Mouse (Mus musculus) CH12.LX (cell line): ENCODE results near the gene Cald1. TPM values are rescaled to one million over a fixed set of nuclear protein-coding genes. Genes with fewer than 3 reads are reported as not detected.

Source experiments
- DNase-seq: peaks from one replicate; pipeline ENCODE4 v3.0.0-alpha.2; 2013; ENCODE audit errors: extremely low read depth
- H3K27ac ChIP-seq: 2 replicates; pipeline ENCODE4 v1.5.1; 2012; ENCODE audit warnings: low read depth, mild to moderate bottlenecking, control low read depth, moderate library complexity; ENCODE audit not compliant: insufficient read depth
- H3K27me3 ChIP-seq: replicated peaks from 2 replicates; pipeline ENCODE3; 2012; ENCODE audit warnings: inconsistent platforms
- H3K36me3 ChIP-seq, 2 experiments: replicated peaks in 1 of 2; 2 replicates each; pipeline versions ENCODE3 to v1.6.1; 2012; ENCODE audit warnings: inconsistent platforms in 1 of 2, low read length in 1 of 2, mild to moderate bottlenecking in 1 of 2, mixed read lengths in 1 of 2, moderate library complexity in 1 of 2; ENCODE audit not compliant: control insufficient read depth in 1 of 2, insufficient read depth in 1 of 2
- H3K4me1 ChIP-seq, 2 experiments: 2 replicates each; pipeline ENCODE4 v1.6.1; 2012; ENCODE audit warnings: inconsistent platforms in 1 of 2, moderate library complexity in 1 of 2; ENCODE audit not compliant: insufficient read depth in 2 of 2, control insufficient read depth in 1 of 2
- H3K4me2 ChIP-seq: 2 replicates; pipeline ENCODE4 v1.6.1; 2012; ENCODE audit warnings: low read depth, mild to moderate bottlenecking, control low read depth; ENCODE audit not compliant: poor library complexity, insufficient read depth, severe bottlenecking
- H3K4me3 ChIP-seq, 3 experiments: fragments of 150-350 bp in 1 of 3; sonication (generic) in 1 of 3; replicated peaks in 1 of 3; 2 replicates each; pipeline versions ENCODE3 to v1.5.1; 2011 to 2012; ENCODE audit warnings: low read depth in 2 of 3, low read length in 2 of 3, mild to moderate bottlenecking in 2 of 3, moderate library complexity in 2 of 3, control low read depth in 1 of 3, improper control_type of control experiment in 1 of 3, inconsistent platforms in 1 of 3, mixed read lengths in 1 of 3; ENCODE audit not compliant: poor library complexity in 1 of 3
- H3K79me2 ChIP-seq: replicated peaks from 2 replicates; pipeline ENCODE4 v1.6.1; 2012; ENCODE audit warnings: mild to moderate bottlenecking, moderate library complexity; ENCODE audit not compliant: control insufficient read depth, poor library complexity, insufficient read depth, severe bottlenecking; ENCODE audit errors: extremely low read depth
- H3K9ac ChIP-seq: 2 replicates; pipeline ENCODE4 v1.6.1; 2012; ENCODE audit warnings: low read depth, mild to moderate bottlenecking, control low read depth, moderate library complexity; ENCODE audit not compliant: insufficient read depth
- H3K9me3 ChIP-seq: replicated peaks from 2 replicates; pipeline ENCODE3; 2012; ENCODE audit warnings: low read length, inconsistent platforms, mixed read lengths
- BHLHE40 ChIP-seq: IDR thresholded peaks from 2 replicates; pipeline ENCODE4 v1.6.1; 2011; ENCODE audit warnings: mild to moderate bottlenecking, low read depth, low read length, improper control_type of control experiment
- CHD1 ChIP-seq: IDR thresholded peaks from 2 replicates; pipeline ENCODE4 v1.6.1; 2012; ENCODE audit warnings: low read depth, low read length, improper control_type of control experiment, inconsistent platforms
- CHD2 ChIP-seq: IDR thresholded peaks from 2 replicates; pipeline ENCODE4 v1.6.1; 2011; ENCODE audit warnings: low read length, improper control_type of control experiment
- CTCF ChIP-seq, 2 experiments: IDR thresholded peaks in 1 of 2; conservative IDR thresholded peaks in 1 of 2; 2 replicates each; pipeline ENCODE4 v1.5.1; 2011 to 2012; ENCODE audit warnings: low read depth in 2 of 2, low read length in 2 of 2, improper control_type of control experiment in 1 of 2, inconsistent platforms in 1 of 2, mild to moderate bottlenecking in 1 of 2, moderate library complexity in 1 of 2
- E2F4 ChIP-seq: IDR thresholded peaks from 2 replicates; pipeline ENCODE4 v1.6.1; 2011; ENCODE audit warnings: low read depth, low read length, improper control_type of control experiment; ENCODE audit not compliant: insufficient replicate concordance
- ELF1 ChIP-seq: IDR thresholded peaks from 2 replicates; pipeline ENCODE4 v1.6.1; 2014; ENCODE audit warnings: low read depth, mild to moderate bottlenecking, inconsistent platforms, low read length, improper control_type of control experiment
- EP300 ChIP-seq: IDR thresholded peaks from 2 replicates; pipeline ENCODE4 v1.6.1; 2011; ENCODE audit warnings: low read length, improper control_type of control experiment
- ETS1 ChIP-seq: conservative IDR thresholded peaks from 2 replicates; pipeline ENCODE4 v1.6.1; 2012; ENCODE audit warnings: low read depth, mild to moderate bottlenecking, inconsistent platforms, low read length, improper control_type of control experiment, moderate library complexity
- HCFC1 ChIP-seq: IDR thresholded peaks from 2 replicates; pipeline ENCODE4 v1.6.1; 2012; ENCODE audit warnings: low read depth, mild to moderate bottlenecking, inconsistent platforms, low read length, improper control_type of control experiment
- JUN ChIP-seq: IDR thresholded peaks from 2 replicates; pipeline ENCODE4 v1.6.1; 2011; ENCODE audit warnings: low read depth, mild to moderate bottlenecking, low read length, improper control_type of control experiment, moderate library complexity; ENCODE audit not compliant: insufficient read depth
- KAT2A ChIP-seq: IDR thresholded peaks from 2 replicates; pipeline ENCODE4 v1.6.1; 2012; ENCODE audit warnings: low read length, improper control_type of control experiment, inconsistent platforms; ENCODE audit not compliant: insufficient replicate concordance
- MAX ChIP-seq: IDR thresholded peaks from 2 replicates; pipeline ENCODE4 v1.6.1; 2011; ENCODE audit warnings: low read length, improper control_type of control experiment
- MAZ ChIP-seq: IDR thresholded peaks from 2 replicates; pipeline ENCODE4 v1.6.1; 2012; ENCODE audit warnings: low read depth, mild to moderate bottlenecking, inconsistent platforms, low read length, improper control_type of control experiment, moderate library complexity
- MEF2A ChIP-seq: IDR thresholded peaks from 2 replicates; pipeline ENCODE4 v1.6.1; 2014; ENCODE audit warnings: low read depth, mild to moderate bottlenecking, inconsistent platforms, low read length, improper control_type of control experiment, borderline replicate concordance
- MXI1 ChIP-seq: IDR thresholded peaks from 2 replicates; pipeline ENCODE4 v1.6.1; 2011; ENCODE audit warnings: mild to moderate bottlenecking, low read depth, low read length, improper control_type of control experiment
- NELFE ChIP-seq: IDR thresholded peaks from 2 replicates; pipeline ENCODE4 v1.6.1; 2011; ENCODE audit warnings: low read depth, low read length, improper control_type of control experiment
- NRF1 ChIP-seq: IDR thresholded peaks from 2 replicates; pipeline ENCODE4 v1.6.1; 2014; ENCODE audit warnings: low read depth, mild to moderate bottlenecking, inconsistent platforms, low read length, improper control_type of control experiment, moderate library complexity
- PAX5 ChIP-seq: IDR thresholded peaks from 2 replicates; pipeline ENCODE4 v1.6.1; 2012; ENCODE audit warnings: low read length, inconsistent platforms, mixed read lengths
- POLR2A ChIP-seq: IDR thresholded peaks from 2 replicates; pipeline ENCODE4 v1.6.1; 2011; ENCODE audit warnings: low read depth, mild to moderate bottlenecking, improper control_type of control experiment, low read length
- POLR2AphosphoS2 ChIP-seq: IDR thresholded peaks from 2 replicates; pipeline ENCODE4 v1.6.1; 2011; ENCODE audit warnings: low read depth, low read length, improper control_type of control experiment
- RAD21 ChIP-seq: IDR thresholded peaks from 2 replicates; pipeline ENCODE4 v1.6.1; 2011; ENCODE audit warnings: low read depth, mild to moderate bottlenecking, low read length, improper control_type of control experiment, moderate library complexity
- RCOR1 ChIP-seq: conservative IDR thresholded peaks from 2 replicates; pipeline ENCODE4 v1.6.1; 2012; ENCODE audit warnings: low read depth, mild to moderate bottlenecking, inconsistent platforms, low read length, improper control_type of control experiment
- SMC3 ChIP-seq: IDR thresholded peaks from 2 replicates; pipeline ENCODE4 v1.6.1; 2011; ENCODE audit warnings: low read depth, low read length, improper control_type of control experiment
- TBP ChIP-seq: conservative IDR thresholded peaks from 2 replicates; pipeline ENCODE4 v1.6.1; 2011; ENCODE audit warnings: low read depth, low read length, improper control_type of control experiment
- UBTF ChIP-seq: IDR thresholded peaks from 2 replicates; pipeline ENCODE4 v1.6.1; 2012; ENCODE audit warnings: low read depth, mild to moderate bottlenecking, inconsistent platforms, low read length, improper control_type of control experiment, moderate library complexity
- USF1 ChIP-seq: IDR thresholded peaks from 2 replicates; pipeline ENCODE4 v1.6.1; 2014; ENCODE audit warnings: low read depth, mild to moderate bottlenecking, inconsistent platforms, low read length, improper control_type of control experiment
- USF2 ChIP-seq: conservative IDR thresholded peaks from 2 replicates; pipeline ENCODE4 v1.6.1; 2011; ENCODE audit warnings: low read depth, low read length, improper control_type of control experiment
- ZMIZ1 ChIP-seq: IDR thresholded peaks from 2 replicates; pipeline ENCODE4 v1.6.1; 2012; ENCODE audit warnings: low read depth, mild to moderate bottlenecking, inconsistent platforms, low read length, improper control_type of control experiment
- ZNF384 ChIP-seq: IDR thresholded peaks from 2 replicates; pipeline ENCODE4 v1.6.1; 2012; ENCODE audit warnings: low read depth, low read length, improper control_type of control experiment, inconsistent platforms
- dilution Hi-C: fragments of 300-500 bp; cut with MboI; formaldehyde crosslinking; loops from 2 replicates; pipeline ENCODE4 v1.14.3; 2020; ENCODE audit warnings: low sequenced_read_pairs; ENCODE audit not compliant: extremely low pct_unique_long_range_greater_than_20kb, extremely low pct_ligation_motif_present
- in situ Hi-C: fragments of 300-500 bp; cut with MboI; formaldehyde crosslinking; loops from 3 replicates; pipeline ENCODE4 v1.14.3; 2019; ENCODE audit warnings: low sequenced_read_pairs, low pct_ligation_motif_present, low pct_unique_long_range_greater_than_20kb, mixed read lengths
- polyA plus RNA-seq: library from polyadenylated mRNA; unstranded; fragments of >175 nt; gene quantifications from 2 replicates; pipeline ENCODE4 v1.2.1, GENCODE M21; 2012; ENCODE audit warnings: low read depth; ENCODE audit not compliant: insufficient read length
- total RNA-seq, 2 experiments: library from RNA; depleted of rRNA; stranded (reverse); fragments of 300-350 nt in 1 of 2; fragments of >200 nt in 1 of 2; gene quantifications; 2 replicates each; pipeline ENCODE4 v1.2.3; 2012 to 2014

The Cald1 gene
- total and polyA plus RNA-seq, 3 experiments = 0.55 to 4.0 (median 1.1) TPM

DNA sequence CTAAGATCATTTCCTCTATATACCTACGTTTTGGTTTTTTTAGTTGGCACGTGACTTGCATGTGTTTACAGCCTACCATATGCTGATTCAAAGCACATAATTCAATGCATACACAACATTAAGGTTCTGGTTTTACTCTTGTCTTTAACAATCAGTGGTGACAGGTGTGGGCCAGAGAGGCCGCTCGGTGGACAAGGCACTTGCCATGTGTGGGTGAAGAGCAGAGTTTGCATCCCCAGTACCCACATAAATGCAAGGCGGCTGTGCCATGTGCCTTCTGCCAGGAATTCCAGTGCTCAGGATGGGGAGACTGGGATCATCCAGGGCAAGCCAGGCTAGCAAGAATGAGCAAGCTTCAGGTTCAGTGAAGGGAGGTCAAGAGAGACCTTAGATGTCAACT, 14.8 kb downstream of the Cald1 start:
- no peak overlapping the region for H3K27ac ChIP-seq
- no peak for TF ChIP-seq JUN
- no peak for TF ChIP-seq ZMIZ1
- no peak for TF ChIP-seq RAD21
- no peak for TF ChIP-seq MAZ
- TF ChIP-seq CHD2 = no peak
- TF ChIP-seq CTCF (conservative IDR thresholded peaks at IDR 0.05 in 1 of 2, IDR thresholded peaks at IDR 0.05 in 1 of 2; ENCODE audit: low read depth in 2 of 2, low read length in 2 of 2) = no peak
- TF ChIP-seq E2F4 = no peak
- no peak for TF ChIP-seq MXI1
- TF ChIP-seq CHD1 = no peak
- TF ChIP-seq ELF1 = no peak
- TF ChIP-seq TBP = no peak
- no peak for TF ChIP-seq KAT2A
- no peak for TF ChIP-seq BHLHE40
- H3K27me3 ChIP-seq = no peaks in the 10 kb centered on the region
- no peak overlapping the region for H3K4me2 ChIP-seq
- peaks cover 3 to 6% of the 10 kb centered on the region in 2 experiments; a peak in 3 of 4 replicates for H3K4me1 ChIP-seq
- dilution Hi-C loops (no loop called here), in situ Hi-C loops (no loop called here)
- H3K4me3 ChIP-seq = no peak overlapping the region
- no peaks in the 10 kb centered on the region for H3K79me2 ChIP-seq
- H3K9me3 ChIP-seq = no peaks in the 10 kb centered on the region
- no peaks in the 10 kb centered on the region for H3K36me3 ChIP-seq
- no peak overlapping the region for H3K9ac ChIP-seq
- no peak for DNase-seq

DNA sequence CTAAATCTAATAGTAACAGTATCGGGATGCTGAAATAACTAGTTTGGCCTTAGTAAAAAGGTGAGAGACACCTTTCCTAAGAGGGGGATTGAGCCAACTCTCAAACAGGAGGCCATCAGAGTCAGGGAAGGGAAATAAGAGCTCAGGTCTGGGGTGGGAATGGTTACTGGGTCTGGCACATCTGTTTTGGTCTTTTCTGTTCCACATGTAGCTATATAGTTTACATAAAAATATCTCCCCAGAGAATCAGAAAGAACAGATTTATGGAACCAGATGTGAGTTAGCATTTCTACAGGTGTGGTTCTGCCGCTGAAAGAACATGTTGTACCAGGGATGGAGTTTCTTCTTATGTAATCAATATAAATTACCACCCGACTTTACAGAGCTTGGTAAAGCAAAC, 17.1 kb downstream of the Cald1 start:
- in situ Hi-C loops = no loop called here

DNA sequence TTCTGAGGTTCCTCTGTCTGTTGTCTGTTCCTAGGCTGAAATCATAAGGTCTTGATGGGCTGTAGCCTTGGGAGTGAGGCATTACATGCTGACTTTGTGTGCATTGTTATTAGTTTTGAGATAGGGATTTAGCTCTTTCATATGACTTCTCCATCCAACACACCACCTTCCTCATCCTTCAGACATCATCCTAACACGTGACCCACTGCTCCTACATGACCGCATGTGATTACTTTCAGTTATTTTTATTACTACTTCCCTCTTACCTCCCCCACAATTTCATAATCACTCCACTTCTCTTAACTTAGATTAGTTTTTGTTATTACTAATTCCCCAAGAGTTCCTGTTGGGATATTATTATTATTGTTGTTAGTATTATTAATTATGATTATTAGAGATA, 21.2 kb downstream of the Cald1 start:
- Histone ChIP-seq H3K36me3 (no peaks in the 10 kb centered on the region), H3K9ac (no peak overlapping the region), H3K27ac (no peak overlapping the region), H3K79me2 (no peaks in the 10 kb centered on the region), H3K27me3 (no peaks in the 10 kb centered on the region), H3K4me3 (no peak overlapping the region), H3K9me3 (no peaks in the 10 kb centered on the region), H3K4me2 (no peak overlapping the region), H3K4me1 (no peaks in the 10 kb centered on the region)
- TF ChIP-seq CHD1 (no peak), PAX5 (no peak), SMC3 (no peak), HCFC1 (no peak), KAT2A (no peak), NRF1 (no peak), MAX (no peak), RCOR1 (no peak), USF1 (no peak), NELFE (no peak), CHD2 (no peak), POLR2A (no peak), UBTF (no peak), E2F4 (no peak), MEF2A (no peak), ZNF384 (no peak), ETS1 (no peak), EP300 (no peak), USF2 (no peak)
- in situ Hi-C loops (no loop called here), dilution Hi-C loops (no loop called here)
- DNase-seq = no peak

More for the DNA sequence above, 17.1 kb downstream of the Cald1 start:
- H3K79me2 ChIP-seq = no peaks in the 10 kb centered on the region
- H3K27ac ChIP-seq = no peak overlapping the region
- no peak for TF ChIP-seq POLR2AphosphoS2
- peaks cover 2 to 3% of the 10 kb centered on the region in 2 experiments; a peak in 3 of 4 replicates for H3K4me1 ChIP-seq
- no peaks in the 10 kb centered on the region for H3K27me3 ChIP-seq
- DNase-seq = no peak
- H3K4me3 ChIP-seq = no peak overlapping the region
- H3K4me2 ChIP-seq = no peak overlapping the region
- H3K9ac ChIP-seq = no peak overlapping the region
- dilution Hi-C loops = no loop called here
- no peaks in the 10 kb centered on the region for H3K36me3 ChIP-seq
- no peaks in the 10 kb centered on the region for H3K9me3 ChIP-seq
